Mouse (Mus musculus): ENCODE results near the gene Ly6g6f. TPM values are rescaled to one million over a fixed set of nuclear protein-coding genes. Genes with fewer than 3 reads are reported as not detected.

The Ly6g6f gene
- total and polyA plus RNA-seq, 2 experiments from 2014 or later: not detected

GRCm38 (mm10) chr17:35088825-35089644, 3.6 kb upstream of the Ly6g6f start, which contains the start of gene Abhd16a:
Gene Abhd16a (plus strand): TSS chr17:35089263.
- peak within 1 kb of the TSS; percentile 99 for H3K27ac ChIP-seq (ENCODE audit: low read depth, low read length)
- H3K9ac ChIP-seq: peak within 1 kb of the TSS; percentile 90
- 0 out of 2 replicates have a peak, but pooled peaks have one; percentile 6 for TF ChIP-seq CTCF (IDR thresholded peaks at IDR 0.05; ENCODE audit: low read depth)
- DNase-seq (peak; percentile 97), ATAC-seq (peak; percentile 97)
- H3K4me3 ChIP-seq (ENCODE audit: low read depth, low read length): peak within 1 kb of the TSS; percentile 71
- 4% methylated on average over 66 of the region's 67 CpGs for WGBS
- H3K4me2 ChIP-seq (ENCODE audit: low read depth): peak within 1 kb of the TSS; percentile 61
- no peaks in the 10 kb centered on the region for H3K27me3 ChIP-seq (ENCODE audit: insufficient read depth, low read length)
- peaks cover 3% of the 10 kb centered on the region; the same call in 1 of the 2 replicates for H3K4me1 ChIP-seq (ENCODE audit: insufficient read depth)
- no peaks in the 10 kb centered on the region for H3K9me3 ChIP-seq (ENCODE audit: low read length)
- H3K36me3 ChIP-seq (ENCODE audit: insufficient read depth): peaks cover 23% of the 10 kb centered on the region

DNA sequence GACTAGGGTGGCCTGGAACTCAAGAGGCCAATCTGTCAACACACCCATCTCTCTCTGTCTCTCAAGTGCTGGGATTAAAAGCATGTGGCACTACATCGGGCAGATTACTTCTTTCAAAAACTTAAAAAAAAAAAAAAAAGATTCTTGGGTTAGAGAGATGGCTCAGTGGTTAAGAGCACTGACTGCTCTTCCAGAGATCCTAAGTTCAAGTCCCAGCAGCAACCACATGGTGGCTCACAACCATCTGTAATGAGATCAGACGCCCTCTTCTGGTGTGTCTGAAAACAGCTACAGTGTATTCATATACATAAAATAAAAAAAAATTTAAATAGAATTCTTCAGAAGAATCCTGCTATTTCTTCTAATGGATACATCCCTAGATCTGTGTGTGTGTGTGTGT, 2.7 kb upstream of the Ly6g6f start:
- no peaks in the 10 kb centered on the region for H3K9me3 ChIP-seq (ENCODE audit: low read length)
- H3K36me3 ChIP-seq (ENCODE audit: insufficient read depth): peaks cover 17% of the 10 kb centered on the region
- peak; percentile 63 for TF ChIP-seq CTCF (IDR thresholded peaks at IDR 0.05; ENCODE audit: low read depth)
- peaks cover 3% of the 10 kb centered on the region; the same call in 1 of the 2 replicates for H3K4me1 ChIP-seq (ENCODE audit: insufficient read depth)
- ATAC-seq (no peak; the same call in 1 of the 2 replicates), DNase-seq (peak; percentile 43)
- 51% methylated on average over 2 of the region's 2 CpGs for WGBS
- H3K27ac ChIP-seq (ENCODE audit: low read depth, low read length): 0 out of 2 replicates have a peak overlapping the region, but pooled peaks have one; percentile 1
- no peaks in the 10 kb centered on the region for H3K27me3 ChIP-seq (ENCODE audit: insufficient read depth, low read length)
- no peak overlapping the region for H3K4me3 ChIP-seq (ENCODE audit: low read depth, low read length)
- H3K9ac ChIP-seq: no peak overlapping the region
- no peak overlapping the region for H3K4me2 ChIP-seq (ENCODE audit: low read depth)

DNA sequence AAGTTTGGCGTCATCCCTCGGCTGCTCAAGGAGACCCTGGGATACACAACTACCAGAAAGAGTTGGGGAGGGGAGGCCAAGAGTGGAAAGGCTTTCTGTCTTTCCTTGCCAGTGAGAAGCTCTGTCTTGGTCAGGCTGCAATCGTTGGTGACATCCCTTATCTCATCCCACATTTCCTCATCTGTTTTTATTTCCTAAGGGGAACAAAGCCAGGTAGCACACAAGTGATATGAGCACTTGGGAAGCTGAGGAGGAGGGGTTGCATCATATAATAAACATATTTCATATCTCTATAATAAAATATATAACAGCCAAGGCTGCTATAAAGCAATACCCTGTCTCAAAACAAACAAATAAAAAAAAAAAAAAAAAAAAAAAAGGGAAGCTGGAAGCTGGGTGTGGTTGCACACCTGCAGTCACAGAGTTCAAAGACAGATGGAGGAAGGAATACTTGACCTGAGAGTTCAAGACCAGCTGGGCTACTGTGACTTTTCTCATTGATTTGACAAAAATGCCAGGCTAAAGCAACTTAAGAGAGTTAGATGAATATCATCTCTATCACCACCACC, 1.4 kb downstream of the Ly6g6f start:
- Histone ChIP-seq H3K4me2 (ENCODE audit: low read depth) (no peak overlapping the region), H3K9me3 (ENCODE audit: low read length) (no peaks in the 10 kb centered on the region), H3K4me3 (ENCODE audit: low read depth, low read length) (no peak overlapping the region), H3K9ac (no peak overlapping the region), H3K27me3 (ENCODE audit: insufficient read depth, low read length) (no peaks in the 10 kb centered on the region), H3K4me1 (ENCODE audit: insufficient read depth) (no peaks in the 10 kb centered on the region), H3K36me3 (ENCODE audit: insufficient read depth) (no peaks in the 10 kb centered on the region), H3K27ac (ENCODE audit: low read depth, low read length) (no peak overlapping the region)
- no peak for TF ChIP-seq CTCF (IDR thresholded peaks at IDR 0.05; ENCODE audit: low read depth)
- WGBS: 82% methylated on average over 3 of the region's 3 CpGs
- no peak for ATAC-seq
- no peak for DNase-seq

DNA sequence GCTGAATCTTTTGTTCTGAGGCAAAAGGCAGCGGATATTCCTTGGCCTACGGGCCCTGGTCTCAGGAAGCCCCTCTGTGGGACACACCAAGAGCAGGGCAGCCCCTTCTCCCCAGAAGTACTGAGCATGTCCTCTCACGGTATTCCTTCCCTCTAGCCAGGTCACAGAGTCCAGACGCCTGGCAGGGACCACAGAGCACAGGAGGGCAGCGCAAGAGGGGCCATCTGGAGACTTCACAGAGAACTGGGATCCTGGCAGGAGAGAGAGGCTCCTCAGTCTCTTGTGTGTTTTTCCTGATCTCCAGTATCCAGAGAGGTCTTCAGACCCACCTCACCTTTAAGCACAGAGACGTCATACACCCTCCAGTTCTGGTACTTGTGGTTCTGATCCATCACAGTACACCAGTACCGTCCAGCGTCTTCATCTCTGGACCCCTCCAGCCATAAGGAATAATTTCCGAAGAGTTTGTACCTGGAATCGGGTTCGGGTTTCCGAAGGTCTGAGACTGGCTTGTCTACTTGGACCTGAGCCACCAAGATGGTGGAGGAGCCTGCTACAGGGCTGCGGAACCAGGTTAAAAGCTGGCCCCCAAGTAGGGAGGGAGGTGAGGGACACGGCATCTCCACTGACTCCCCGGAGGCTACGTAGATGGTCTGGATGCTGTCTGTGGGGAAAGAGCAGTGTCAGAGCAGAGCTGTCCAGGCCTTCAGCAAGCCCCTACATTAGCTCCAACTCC, 2.4 kb downstream of the Ly6g6f start:
- 88% methylated on average over 16 of the region's 16 CpGs for WGBS
- TF ChIP-seq CTCF (IDR thresholded peaks at IDR 0.05; ENCODE audit: low read depth): no peak
- no peak for ATAC-seq
- Histone ChIP-seq H3K27me3 (ENCODE audit: insufficient read depth, low read length) (no peaks in the 10 kb centered on the region), H3K27ac (ENCODE audit: low read depth, low read length) (no peak overlapping the region), H3K9me3 (ENCODE audit: low read length) (no peaks in the 10 kb centered on the region), H3K9ac (no peak overlapping the region), H3K4me1 (ENCODE audit: insufficient read depth) (0 out of 2 replicates have a peak, but pooled peaks cover 2% of the 10 kb centered on the region), H3K4me3 (ENCODE audit: low read depth, low read length) (no peak overlapping the region), H3K36me3 (ENCODE audit: insufficient read depth) (no peaks in the 10 kb centered on the region), H3K4me2 (ENCODE audit: low read depth) (no peak overlapping the region)
- no peak for DNase-seq

- Histone ChIP-seq H3K27me3 (ENCODE audit: insufficient read depth, low read length) (no peaks in the 10 kb centered on the region), H3K27ac (ENCODE audit: low read depth, low read length) (no peak overlapping the region), H3K4me2 (ENCODE audit: low read depth) (no peak overlapping the region), H3K4me1 (ENCODE audit: insufficient read depth) (0 out of 2 replicates have a peak, but pooled peaks cover 5% of the 10 kb centered on the region), H3K36me3 (ENCODE audit: insufficient read depth) (no peaks in the 10 kb centered on the region), H3K9ac (no peak overlapping the region), H3K4me3 (ENCODE audit: low read depth, low read length) (no peak overlapping the region), H3K9me3 (ENCODE audit: low read length) (no peaks in the 10 kb centered on the region)
- no peak for TF ChIP-seq CTCF (IDR thresholded peaks at IDR 0.05; ENCODE audit: low read depth)
- DNase-seq (no peak), ATAC-seq (no peak)
- whole genome bisulfite sequencing: 93% methylated on average over 4 of the region's 4 CpGs
Observed at GRCm38 (mm10) chr17:35080710-35081109, 4.7 kb downstream of the Ly6g6f start.

GRCm38 (mm10) chr17:35080248-35080647, 5.2 kb downstream of the Ly6g6f start:
- DNase-seq: no peak
- Histone ChIP-seq H3K4me3 (ENCODE audit: low read depth, low read length) (no peak overlapping the region), H3K4me2 (ENCODE audit: low read depth) (no peak overlapping the region), H3K9ac (no peak overlapping the region), H3K9me3 (ENCODE audit: low read length) (no peaks in the 10 kb centered on the region), H3K36me3 (ENCODE audit: insufficient read depth) (no peaks in the 10 kb centered on the region), H3K27me3 (ENCODE audit: insufficient read depth, low read length) (no peaks in the 10 kb centered on the region), H3K4me1 (ENCODE audit: insufficient read depth) (0 out of 2 replicates have a peak, but pooled peaks cover 5% of the 10 kb centered on the region), H3K27ac (ENCODE audit: low read depth, low read length) (no peak overlapping the region)
- 58% methylated on average over 6 of the region's 6 CpGs for WGBS
- ATAC-seq: no peak
- no peak for TF ChIP-seq CTCF (IDR thresholded peaks at IDR 0.05; ENCODE audit: low read depth)
